Mouse (Mus musculus) bone marrow, adult 2 months (tissue): Measurements from ENCODE around the gene Gngt2. TPM values are rescaled to one million over a fixed set of nuclear protein-coding genes. Genes with fewer than 3 reads are reported as not detected.

ENCODE experiments used
- H3K27ac ChIP-seq: fragments of 200-500 bp; 2 replicates; pipeline ENCODE4 v1.5.1; 2012; ENCODE audit warnings: low read depth, mild to moderate bottlenecking, control low read depth, inconsistent platforms, low read length; ENCODE audit not compliant: control insufficient read depth, poor library complexity, insufficient read depth
- H3K4me1 ChIP-seq: fragments of 200-500 bp; 2 replicates; pipeline ENCODE4 v1.6.1; 2011; ENCODE audit warnings: low read length; ENCODE audit not compliant: control insufficient read depth, insufficient read depth
- H3K4me3 ChIP-seq: fragments of 200-500 bp; replicated peaks from 2 replicates; pipeline ENCODE3; 2011; ENCODE audit warnings: mild to moderate bottlenecking, low read depth, low read length, control low read depth; ENCODE audit not compliant: control insufficient read depth
- CTCF ChIP-seq: fragments of 200-500 bp; IDR thresholded peaks from 2 replicates; pipeline ENCODE4 v1.5.1; 2011; ENCODE audit warnings: low read length, control low read depth; ENCODE audit not compliant: control insufficient read depth, insufficient read depth
- POLR2A ChIP-seq: fragments of 200-500 bp; IDR thresholded peaks from 2 replicates; pipeline ENCODE4 v1.6.1; 2011; ENCODE audit warnings: low read depth, mild to moderate bottlenecking, control low read depth, low read length, borderline replicate concordance; ENCODE audit not compliant: control insufficient read depth
- WGBS: fragments of 180-500 bp; shearing (Covaris S2); methylation state at CpG from one replicate; pipeline ENCODE4 v1.1.7; 2018; 5-methylcytosine and 5-hydroxymethylcytosine counted together
- polyA plus RNA-seq: library from polyadenylated mRNA; stranded (reverse); fragments of >200 nt; gene quantifications from 2 replicates; pipeline ENCODE4 v1.2.4, GENCODE M21; 2011; ENCODE audit warnings: low replicate concordance; ENCODE audit not compliant: missing spikeins, insufficient read depth, insufficient read length

Gene Gngt2
- 38.7 and 94.0 TPM in 2 replicates for polyA plus RNA-seq

DNA sequence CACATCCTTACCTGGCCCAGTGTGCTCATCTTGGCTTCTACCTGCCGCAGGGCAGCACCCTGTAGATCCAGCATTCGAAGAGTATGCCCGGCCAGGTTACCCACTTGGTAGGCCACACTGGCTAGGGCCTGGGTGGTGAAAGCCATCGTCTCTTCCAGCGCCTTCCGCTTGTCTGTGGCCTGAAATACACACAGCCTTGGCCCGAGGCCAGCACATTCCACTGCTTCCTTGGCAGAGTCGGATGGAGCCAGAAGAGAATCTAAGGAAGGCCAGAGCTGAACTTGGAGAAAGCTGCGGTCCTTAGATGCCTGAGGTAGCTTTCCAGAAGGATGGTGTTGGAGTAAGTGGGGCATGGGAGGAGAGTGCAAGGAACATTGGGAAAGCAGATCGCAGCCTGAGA is at the start of gene Gngt2:
Gene Gngt2, plus strand, starts transcription at position 158 of the 400 bp plus-strand sequence.
- WGBS = 84% methylated on average over 10 of the region's 10 CpGs
- no peak for TF ChIP-seq POLR2A
- TF ChIP-seq CTCF = no peak
- no peak within 1 kb of the TSS for H3K27ac ChIP-seq
- no peak within 1 kb of the TSS for H3K4me3 ChIP-seq
- peaks cover 18% of the 10 kb centered on the region for H3K4me1 ChIP-seq

GRCm38 (mm10) chr11:95789451-95789891 is 47.5 kb upstream of the Gngt2 start:
- 75% methylated on average over 8 of the region's 8 CpGs for WGBS

GRCm38 (mm10) chr11:95791787-95792186 is 45.2 kb upstream of the Gngt2 start:
- no peaks in the 10 kb centered on the region; the same call in 1 of the 2 replicates for H3K4me1 ChIP-seq
- TF ChIP-seq CTCF (no peak), POLR2A (no peak)
- no peak overlapping the region for H3K27ac ChIP-seq
- 87% methylated on average over 13 of the region's 13 CpGs for WGBS
- H3K4me3 ChIP-seq = no peak overlapping the region

More at GRCm38 (mm10) chr11:95789451-95789891, 47.5 kb upstream of the Gngt2 start:
- TF ChIP-seq POLR2A (no peak), CTCF (no peak)
- no peak overlapping the region for H3K4me3 ChIP-seq
- peak overlapping the region; percentile 9; the same call in 1 of the 2 replicates for H3K27ac ChIP-seq
- no peaks in the 10 kb centered on the region; the same call in 1 of the 2 replicates for H3K4me1 ChIP-seq

DNA sequence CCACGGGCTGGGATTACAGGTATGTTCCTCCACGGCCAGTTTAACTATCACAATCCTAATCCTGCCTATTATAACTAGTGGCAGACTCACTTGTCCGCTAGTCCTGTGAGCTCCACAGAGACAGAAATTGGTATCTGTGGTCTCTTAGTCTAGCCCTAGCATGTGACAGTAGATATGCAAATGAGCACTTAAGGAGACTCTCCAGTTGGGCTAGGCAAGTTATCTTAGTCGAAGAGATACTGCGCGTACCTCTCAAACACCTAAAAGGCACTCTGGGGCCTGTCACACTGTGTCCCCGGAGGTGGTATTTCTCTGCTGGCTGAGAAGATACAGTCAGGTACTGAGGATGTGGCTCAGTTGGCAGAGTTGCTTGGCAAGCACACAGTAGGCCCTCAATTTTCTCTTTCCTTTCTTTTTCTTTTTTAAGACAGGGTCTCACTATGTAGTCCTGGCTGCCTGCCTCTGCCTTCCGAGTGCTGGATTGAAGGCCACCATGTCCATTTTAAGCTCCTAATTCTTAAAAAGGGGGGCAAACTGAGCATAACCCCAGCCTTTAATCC is 44.0 kb upstream of the Gngt2 start:
- no peak overlapping the region for H3K4me3 ChIP-seq

GRCm38 (mm10) chr11:95794201-95794600 is 42.8 kb upstream of the Gngt2 start:
- TF ChIP-seq POLR2A (no peak), CTCF (no peak)
- Histone ChIP-seq H3K27ac (no peak overlapping the region), H3K4me3 (no peak overlapping the region), H3K4me1 (no peaks in the 10 kb centered on the region; the same call in 1 of the 2 replicates)
- WGBS = 73% methylated on average over 5 of the region's 5 CpGs

More for the DNA sequence above, 44.0 kb upstream of the Gngt2 start:
- TF ChIP-seq CTCF (no peak), POLR2A (no peak)
- Histone ChIP-seq H3K4me1 (no peaks in the 10 kb centered on the region; the same call in 1 of the 2 replicates), H3K27ac (no peak overlapping the region)
- WGBS = 74% methylated on average over 8 of the region's 8 CpGs

DNA sequence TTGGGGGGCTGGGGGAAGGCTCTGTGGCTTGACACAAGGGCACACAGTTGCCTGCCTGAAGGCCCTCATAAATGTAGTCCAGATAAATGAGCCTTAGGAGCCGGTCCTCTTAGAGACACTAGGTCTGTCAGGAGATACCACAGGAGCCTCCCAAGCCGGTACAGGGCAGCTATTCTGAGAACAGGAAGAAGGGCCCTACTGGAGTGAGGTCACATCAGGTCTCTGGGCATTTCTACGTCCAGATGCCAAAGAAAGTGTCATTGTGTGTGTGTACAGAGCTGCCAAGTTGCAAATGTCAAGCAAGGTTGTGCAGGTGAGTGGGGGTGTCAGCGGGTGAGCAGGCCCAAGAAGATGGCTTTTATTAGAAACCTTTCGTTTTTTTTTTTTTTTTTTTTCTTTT is 41.4 kb upstream of the Gngt2 start:
- no peak for TF ChIP-seq CTCF
- no peak for TF ChIP-seq POLR2A
- H3K4me1 ChIP-seq = no peaks in the 10 kb centered on the region; the same call in 1 of the 2 replicates
- H3K27ac ChIP-seq = no peak overlapping the region
- 45% methylated on average over 5 of the region's 5 CpGs for WGBS
- H3K4me3 ChIP-seq = no peak overlapping the region

- 17% methylated on average over 5 of the region's 5 CpGs for WGBS
- Histone ChIP-seq H3K27ac (peak overlapping the region; percentile 84), H3K4me1 (peaks cover 9% of the 10 kb centered on the region), H3K4me3 (no peak overlapping the region)
- TF ChIP-seq CTCF = no peak
- TF ChIP-seq POLR2A = no peak
Observed at GRCm38 (mm10) chr11:95805010-95805409, 32.0 kb upstream of the Gngt2 start.

DNA sequence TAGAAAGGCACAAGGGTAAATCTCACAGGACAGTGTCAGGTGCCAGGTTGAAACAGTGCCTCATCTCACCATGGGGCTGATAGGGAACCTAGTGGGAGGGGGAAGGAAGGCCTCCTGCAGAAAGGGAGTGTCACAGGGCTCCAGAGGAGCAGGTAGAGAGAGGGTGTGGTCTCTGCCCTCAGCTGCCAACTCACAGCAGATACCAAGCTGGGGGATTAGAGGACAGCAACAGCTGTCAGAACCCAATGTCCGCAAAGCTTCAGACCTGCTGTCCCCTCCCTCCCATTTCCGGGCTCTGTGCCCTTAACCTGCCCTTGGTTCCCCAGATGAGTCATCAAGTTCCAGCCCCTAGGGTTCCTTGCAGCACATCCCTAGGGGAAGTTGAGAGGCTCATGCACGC is 31.5 kb upstream of the Gngt2 start:
- Histone ChIP-seq H3K4me3 (no peak overlapping the region), H3K27ac (peak overlapping the region; percentile 84), H3K4me1 (peaks cover 9% of the 10 kb centered on the region)
- 3% methylated on average over 3 of the region's 3 CpGs for WGBS
- TF ChIP-seq POLR2A (no peak), CTCF (no peak)
